Mouse (Mus musculus): ENCODE data around the gene Pctp.

- TF ChIP-seq CTCF (IDR thresholded peaks at IDR 0.05; ENCODE audit: low read depth) (no peak), EP300 (IDR thresholded peaks at IDR 0.05; ENCODE audit: low read depth) (no peak)
These were observed 41.8 kb upstream of the Pctp start for GRCm38 (mm10) chr11:90044459-90044858.

Data from heart, postnatal 0 days (tissue).